Mouse (Mus musculus): ENCODE measurements around the gene Trmt2a.

DNA sequence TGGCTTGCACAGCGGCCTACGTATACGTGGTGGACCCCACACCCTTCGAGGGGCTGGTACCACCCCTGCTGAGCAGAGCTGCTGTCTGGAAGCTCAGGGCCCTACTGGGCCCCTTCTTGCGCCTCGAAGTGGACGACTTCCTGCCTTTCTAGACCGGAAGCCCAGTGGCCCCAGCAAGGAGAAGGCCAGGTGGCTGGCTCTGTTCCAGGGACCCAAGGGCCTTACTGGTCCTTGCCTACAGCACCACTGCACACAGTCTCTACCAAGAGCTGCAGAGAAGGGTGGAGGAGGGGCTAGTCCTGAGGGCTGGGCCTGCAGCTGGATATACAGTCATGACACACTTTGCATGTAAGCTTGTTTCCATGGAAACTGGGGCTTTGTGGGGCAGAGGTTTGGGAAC, 28.5 kb upstream of the Trmt2a start:
- no peak for TF ChIP-seq TAL1 (IDR thresholded peaks at IDR 0.05; ENCODE audit: low read length)
- no peak for TF ChIP-seq GATA1 (IDR thresholded peaks at IDR 0.05; ENCODE audit: low read length)

All from erythroblast, embryonic 14.5 days (primary cell).